Mouse (Mus musculus) liver, embryonic 14.5 days (tissue): ENCODE data around the gene Slu7.

Source experiments
- CTCF ChIP-seq: IDR thresholded peaks from 2 replicates; pipeline ENCODE4 v1.5.1; 2016; ENCODE audit warnings: antibody characterized with exemption, low read depth, control low read depth
- EP300 ChIP-seq: IDR thresholded peaks from 2 replicates; pipeline ENCODE4 v1.6.1; 2016; ENCODE audit warnings: antibody characterized with exemption, low read depth

GRCm38 (mm10) chr11:43495532-43495931 lies 62.0 kb downstream of the Slu7 start:
- TF ChIP-seq EP300 (no peak), CTCF (no peak)
